Mouse (Mus musculus) forebrain, embryonic 10.5 days (tissue): ENCODE data around the gene Col2a1. TPM values are rescaled to one million over a fixed set of nuclear protein-coding genes. Genes with fewer than 3 reads are reported as not detected.

Experiments
- DNase-seq: peaks from one replicate; pipeline ENCODE4 v3.0.0-alpha.2; 2017; ENCODE audit warnings: low spot score; ENCODE audit errors: extremely low spot score
- H3K27ac ChIP-seq: fragments of 300-500 bp; sonication (generic); 2 replicates; pipeline ENCODE4 v1.5.1; 2016; ENCODE audit warnings: mild to moderate bottlenecking
- H3K27me3 ChIP-seq: fragments of 300-500 bp; sonication (generic); 2 replicates; pipeline ENCODE4 v1.6.1; 2016; ENCODE audit warnings: mild to moderate bottlenecking; ENCODE audit not compliant: poor library complexity, severe bottlenecking
- H3K36me3 ChIP-seq: fragments of 300-500 bp; sonication (generic); replicated peaks from 2 replicates; pipeline ENCODE4 v1.6.1; 2016; ENCODE audit warnings: mild to moderate bottlenecking, moderate library complexity
- H3K4me1 ChIP-seq: fragments of 300-500 bp; sonication (generic); 2 replicates; pipeline ENCODE4 v1.6.1; 2016
- H3K4me3 ChIP-seq: fragments of 300-500 bp; sonication (generic); 2 replicates; pipeline ENCODE4 v1.5.1; 2016; ENCODE audit warnings: mild to moderate bottlenecking, moderate library complexity
- H3K9me3 ChIP-seq: fragments of 300-500 bp; sonication (generic); 2 replicates; pipeline ENCODE4 v1.6.1; 2016; ENCODE audit warnings: mild to moderate bottlenecking, moderate library complexity
- WGBS: fragments of 180-500 bp; shearing (Covaris S2); methylation state at CpG from one replicate; pipeline ENCODE4 v1.1.7; 2016; 5-methylcytosine and 5-hydroxymethylcytosine counted together
- polyA plus RNA-seq: library from polyadenylated mRNA; unstranded; fragments of >200 nt; fragmentation: Nextera tagmentation; extraction: Ambion mirVana; gene quantifications from 2 replicates; pipeline ENCODE4 v1.2.1, GENCODE M21; 2016

Col2a1 gene
- polyA plus RNA-seq, 1 experiment from 2014 or later, result 183 TPM

DNA sequence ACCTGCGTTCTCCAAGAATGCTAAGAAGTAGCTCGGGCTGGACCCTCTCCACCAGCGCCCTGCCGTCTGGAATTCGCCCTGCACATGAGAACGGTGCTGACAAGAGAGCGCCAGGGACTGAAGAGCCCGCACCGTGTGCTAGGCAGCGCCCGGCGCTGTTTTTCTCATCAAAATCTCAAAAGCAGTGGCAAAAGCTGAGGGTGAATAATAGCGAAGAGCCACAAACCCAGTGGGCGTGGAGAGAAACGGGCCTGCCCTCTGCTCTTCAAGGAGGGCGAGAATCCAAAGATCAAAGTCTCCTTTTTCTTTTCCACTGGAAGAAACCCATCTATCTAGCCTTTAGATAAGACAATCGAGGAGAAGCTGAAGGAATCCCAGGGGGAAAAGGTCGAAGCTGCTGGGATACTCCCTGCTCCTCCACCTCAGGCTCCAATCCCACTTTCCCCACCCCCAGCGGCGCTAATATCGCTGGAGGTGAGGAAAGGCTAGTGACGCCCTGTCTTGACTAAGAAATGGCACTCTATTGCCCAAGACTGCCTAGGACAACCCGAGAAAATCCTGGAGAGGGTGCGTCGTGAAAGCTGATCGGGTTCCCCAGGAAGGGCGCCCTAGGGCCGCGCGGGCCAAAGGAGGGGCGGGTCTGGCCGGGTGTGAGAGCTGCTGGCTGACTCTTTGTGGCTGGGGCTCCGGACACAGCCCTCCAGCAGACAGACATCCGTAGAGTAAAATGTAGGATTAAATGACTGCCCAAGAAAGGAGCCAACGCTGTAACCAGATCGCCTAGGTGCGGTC is 3.0 kb downstream of the Col2a1 start:
- peak; percentile 66 for DNase-seq
- WGBS, result under 1% methylated on average over 37 of the region's 37 CpGs
- peak overlapping the region; percentile 93 for H3K27ac ChIP-seq
- peaks cover 71% of the 10 kb centered on the region for H3K4me1 ChIP-seq
- H3K9me3 ChIP-seq, result no peaks in the 10 kb centered on the region
- peaks cover 73% of the 10 kb centered on the region for H3K27me3 ChIP-seq
- peaks cover 40% of the 10 kb centered on the region for H3K36me3 ChIP-seq
- H3K4me3 ChIP-seq, result peak overlapping the region; percentile 71

- 9% methylated on average over 7 of the region's 7 CpGs for WGBS
- Histone ChIP-seq H3K27ac (peak overlapping the region; percentile 78), H3K4me1 (peaks cover 63% of the 10 kb centered on the region), H3K4me3 (peak overlapping the region; percentile 71; the same call in 1 of the 2 replicates), H3K27me3 (peaks cover 58% of the 10 kb centered on the region), H3K9me3 (no peaks in the 10 kb centered on the region), H3K36me3 (peaks cover 55% of the 10 kb centered on the region)
- DNase-seq, result no peak
Observed at GRCm38 (mm10) chr15:97999991-98000390, 4.5 kb downstream of the Col2a1 start.

GRCm38 (mm10) chr15:97999546-97999945 is 4.9 kb downstream of the Col2a1 start:
- H3K9me3 ChIP-seq, result no peaks in the 10 kb centered on the region
- 26% methylated on average over 13 of the region's 13 CpGs for WGBS
- H3K4me3 ChIP-seq, result peak overlapping the region; percentile 71; the same call in 1 of the 2 replicates
- H3K27me3 ChIP-seq, result peaks cover 54% of the 10 kb centered on the region
- DNase-seq, result no peak
- H3K36me3 ChIP-seq, result peaks cover 60% of the 10 kb centered on the region
- peak overlapping the region; percentile 78 for H3K27ac ChIP-seq
- H3K4me1 ChIP-seq, result peaks cover 62% of the 10 kb centered on the region

GRCm38 (mm10) chr15:97996716-97997256 is 7.7 kb downstream of the Col2a1 start:
- DNase-seq, result no peak
- Histone ChIP-seq H3K4me1 (peaks cover 62% of the 10 kb centered on the region), H3K27ac (peak overlapping the region; percentile 25; the same call in 1 of the 2 replicates), H3K27me3 (peaks cover 36% of the 10 kb centered on the region), H3K4me3 (no peak overlapping the region), H3K9me3 (no peaks in the 10 kb centered on the region), H3K36me3 (peaks cover 84% of the 10 kb centered on the region)
- WGBS, result 90% methylated on average over 13 of the region's 13 CpGs

- Histone ChIP-seq H3K9me3 (no peaks in the 10 kb centered on the region), H3K4me3 (peak overlapping the region; percentile 33), H3K4me1 (peaks cover 71% of the 10 kb centered on the region), H3K27me3 (no peaks in the 10 kb centered on the region), H3K27ac (peak overlapping the region; percentile 96), H3K36me3 (peaks cover 87% of the 10 kb centered on the region)
- DNase-seq, result peak; percentile 92
- 1% methylated on average over 18 of the region's 18 CpGs for WGBS
Observed at GRCm38 (mm10) chr15:97992712-97993286, 11.7 kb downstream of the Col2a1 start.

- H3K4me1 ChIP-seq, result peaks cover 76% of the 10 kb centered on the region
- DNase-seq, result no peak
- no peaks in the 10 kb centered on the region for H3K27me3 ChIP-seq
- WGBS, result 26% methylated on average over 13 of the region's 13 CpGs
- peaks cover 87% of the 10 kb centered on the region for H3K36me3 ChIP-seq
- peak overlapping the region; percentile 96 for H3K27ac ChIP-seq
- peak overlapping the region; percentile 33 for H3K4me3 ChIP-seq
- no peaks in the 10 kb centered on the region for H3K9me3 ChIP-seq
Observed at GRCm38 (mm10) chr15:97992027-97992711, 12.3 kb downstream of the Col2a1 start.

- WGBS, result 4% methylated on average over 12 of the region's 12 CpGs
- Histone ChIP-seq H3K36me3 (peaks cover 87% of the 10 kb centered on the region), H3K27me3 (no peaks in the 10 kb centered on the region), H3K4me1 (peaks cover 78% of the 10 kb centered on the region), H3K27ac (peak overlapping the region; percentile 96), H3K4me3 (peak overlapping the region; percentile 43), H3K9me3 (no peaks in the 10 kb centered on the region)
- DNase-seq, result no peak
Observed at GRCm38 (mm10) chr15:97991285-97991895, 13.1 kb downstream of the Col2a1 start.

GRCm38 (mm10) chr15:97990721-97991120 is 13.8 kb downstream of the Col2a1 start:
- peak; percentile 39 for DNase-seq
- Histone ChIP-seq H3K4me3 (peak overlapping the region; percentile 43), H3K27ac (peak overlapping the region; percentile 96), H3K4me1 (peaks cover 78% of the 10 kb centered on the region), H3K27me3 (no peaks in the 10 kb centered on the region), H3K9me3 (no peaks in the 10 kb centered on the region), H3K36me3 (peaks cover 87% of the 10 kb centered on the region)
- WGBS, result 0% methylated on average over 4 of the region's 4 CpGs

DNA sequence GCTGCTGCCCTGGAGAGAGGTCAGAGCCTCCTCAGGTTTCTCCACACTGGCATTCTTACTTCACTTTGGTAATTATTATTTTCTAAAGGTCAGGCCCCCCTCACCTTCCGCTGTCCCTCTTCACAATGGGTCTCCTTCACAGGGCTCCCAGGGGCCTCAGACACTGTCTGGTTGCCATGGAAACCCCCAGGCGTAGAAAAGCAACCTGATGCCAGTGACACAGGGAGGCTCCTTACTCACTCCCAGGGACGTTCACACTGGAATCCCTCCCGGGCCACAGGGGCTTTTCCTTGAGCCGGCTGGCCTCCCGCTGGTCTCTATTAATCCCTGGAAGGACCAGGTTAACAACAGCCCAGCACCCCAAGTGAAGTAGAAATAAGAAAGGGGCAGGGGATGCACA is 14.4 kb downstream of the Col2a1 start:
- Histone ChIP-seq H3K27me3 (no peaks in the 10 kb centered on the region), H3K4me3 (peak overlapping the region; percentile 43), H3K36me3 (peaks cover 87% of the 10 kb centered on the region), H3K4me1 (peaks cover 78% of the 10 kb centered on the region), H3K9me3 (no peaks in the 10 kb centered on the region), H3K27ac (peak overlapping the region; percentile 96)
- 0% methylated on average over 6 of the region's 6 CpGs for WGBS
- peak; percentile 93 for DNase-seq

DNA sequence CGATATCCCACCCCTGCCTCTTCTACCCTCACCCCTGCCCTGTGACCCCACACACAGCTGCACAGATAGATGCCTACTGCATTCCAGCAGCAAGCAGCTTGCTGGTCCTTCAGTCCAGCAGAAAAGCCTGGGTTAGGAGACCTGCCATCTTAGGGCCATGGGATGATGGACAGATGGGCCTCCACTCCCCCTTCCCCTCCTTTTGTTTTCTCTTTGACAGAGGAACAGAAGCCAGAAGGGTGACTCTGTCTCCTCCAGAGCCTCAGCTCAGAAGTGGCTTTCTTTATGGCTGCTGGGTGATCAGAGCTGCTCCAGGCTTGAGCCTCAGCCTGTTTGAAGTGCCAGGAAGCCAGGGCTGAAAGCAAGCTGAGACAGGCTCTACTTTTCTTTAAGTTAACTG is 15.0 kb downstream of the Col2a1 start:
- peak; percentile 59 for DNase-seq
- Histone ChIP-seq H3K4me1 (peaks cover 74% of the 10 kb centered on the region), H3K4me3 (peak overlapping the region; percentile 43), H3K9me3 (no peaks in the 10 kb centered on the region), H3K27ac (peak overlapping the region; percentile 96), H3K27me3 (no peaks in the 10 kb centered on the region), H3K36me3 (peaks cover 87% of the 10 kb centered on the region)
- 15% methylated on average over 1 of the region's 1 CpGs for WGBS

GRCm38 (mm10) chr15:97981560-97981959 is 22.9 kb downstream of the Col2a1 start:
- H3K36me3 ChIP-seq, result peaks cover 100% of the 10 kb centered on the region
- H3K4me3 ChIP-seq, result no peak overlapping the region
- no peak for DNase-seq
- no peaks in the 10 kb centered on the region for H3K27me3 ChIP-seq
- H3K27ac ChIP-seq, result no peak overlapping the region
- H3K9me3 ChIP-seq, result peaks cover 25% of the 10 kb centered on the region
- no peaks in the 10 kb centered on the region for H3K4me1 ChIP-seq
- WGBS, result 91% methylated on average over 6 of the region's 6 CpGs
